Mouse (Mus musculus) bone marrow, adult 2 months (tissue): ENCODE data around the gene Emp1.

Experiments used
- CTCF ChIP-seq: fragments of 200-500 bp; IDR thresholded peaks from 2 replicates; pipeline ENCODE4 v1.5.1; 2011; ENCODE audit warnings: low read length, control low read depth; ENCODE audit not compliant: control insufficient read depth, insufficient read depth
- POLR2A ChIP-seq: fragments of 200-500 bp; IDR thresholded peaks from 2 replicates; pipeline ENCODE4 v1.6.1; 2011; ENCODE audit warnings: low read depth, mild to moderate bottlenecking, control low read depth, low read length, borderline replicate concordance; ENCODE audit not compliant: control insufficient read depth

DNA sequence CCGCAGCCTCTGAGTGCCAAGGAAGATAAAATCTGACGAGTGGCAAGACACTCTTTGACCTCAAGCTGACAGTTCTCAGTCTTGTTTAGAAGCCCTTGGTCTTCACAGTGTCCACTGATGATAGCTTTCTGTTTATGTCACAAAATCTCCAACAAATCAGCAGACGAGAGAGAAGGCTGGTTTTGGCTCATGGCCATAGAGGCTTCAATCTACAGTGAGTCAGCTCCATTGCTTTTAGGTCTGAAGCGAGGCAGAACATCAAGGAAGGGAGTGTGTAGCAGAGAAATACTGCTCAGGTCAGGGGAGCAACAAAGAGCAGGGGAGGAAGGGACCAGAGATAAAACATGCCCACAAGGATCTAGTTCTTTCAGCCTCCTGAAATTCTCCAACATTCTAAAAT, 45.0 kb downstream of the Emp1 start:
- TF ChIP-seq POLR2A (no peak), CTCF (no peak)
